Mouse (Mus musculus) hindbrain, embryonic 15.5 days (tissue): ENCODE measurements around the gene Gpc6. TPM values are rescaled to one million over a fixed set of nuclear protein-coding genes. Genes with fewer than 3 reads are reported as not detected.
A peak's percentile ranks its signal among the peaks of the same experiment; 100 is the strongest.

Experiments
- ATAC-seq: fragments of 200-750 bp; cut with Nextera tagmentation; 2 replicates; pipeline ENCODE4 v1.8.0; 2017; ENCODE audit warnings: low read depth, moderate number of reproducible peaks, moderate TSS enrichment; ENCODE audit not compliant: low FRiP score
- H3K27ac ChIP-seq: fragments of 300-500 bp; sonication (generic); replicated peaks from 2 replicates; pipeline ENCODE4 v1.5.1; 2015; ENCODE audit warnings: mild to moderate bottlenecking, inconsistent platforms
- H3K27me3 ChIP-seq: fragments of 300-500 bp; sonication (generic); 2 replicates; pipeline ENCODE4 v1.6.1; 2015; ENCODE audit warnings: control low read depth, inconsistent platforms
- H3K36me3 ChIP-seq: fragments of 300-500 bp; sonication (generic); 2 replicates; pipeline ENCODE4 v1.6.1; 2015; ENCODE audit warnings: control low read depth, inconsistent platforms
- H3K4me1 ChIP-seq: fragments of 300-500 bp; sonication (generic); replicated peaks from 2 replicates; pipeline ENCODE4 v1.6.1; 2015; ENCODE audit warnings: control low read depth, inconsistent platforms
- H3K4me2 ChIP-seq: fragments of 300-500 bp; sonication (generic); 2 replicates; pipeline ENCODE4 v1.6.1; 2015; ENCODE audit warnings: moderate library complexity, mild to moderate bottlenecking, inconsistent platforms
- H3K4me3 ChIP-seq: fragments of 300-500 bp; sonication (generic); 2 replicates; pipeline ENCODE4 v1.5.1; 2015; ENCODE audit warnings: mild to moderate bottlenecking, inconsistent platforms
- H3K9ac ChIP-seq: fragments of 300-500 bp; sonication (generic); 2 replicates; pipeline ENCODE4 v1.6.1; 2015; ENCODE audit warnings: inconsistent platforms
- H3K9me3 ChIP-seq: fragments of 300-500 bp; sonication (generic); 2 replicates; pipeline ENCODE4 v1.6.1; 2016; ENCODE audit warnings: control low read depth, inconsistent platforms
- WGBS: fragments of 180-500 bp; shearing (Covaris S2); methylation state at CpG from one replicate; pipeline ENCODE4 v1.1.7; 2015; 5-methylcytosine and 5-hydroxymethylcytosine counted together
- polyA plus RNA-seq: library from polyadenylated mRNA; unstranded; fragments of >200 nt; fragmentation: Nextera tagmentation; extraction: Ambion mirVana; gene quantifications from 2 replicates; pipeline ENCODE4 v1.2.1, GENCODE M21; 2015

Gpc6 gene
- polyA plus RNA-seq, 1 experiment from 2014 or later: 19.6 TPM

DNA sequence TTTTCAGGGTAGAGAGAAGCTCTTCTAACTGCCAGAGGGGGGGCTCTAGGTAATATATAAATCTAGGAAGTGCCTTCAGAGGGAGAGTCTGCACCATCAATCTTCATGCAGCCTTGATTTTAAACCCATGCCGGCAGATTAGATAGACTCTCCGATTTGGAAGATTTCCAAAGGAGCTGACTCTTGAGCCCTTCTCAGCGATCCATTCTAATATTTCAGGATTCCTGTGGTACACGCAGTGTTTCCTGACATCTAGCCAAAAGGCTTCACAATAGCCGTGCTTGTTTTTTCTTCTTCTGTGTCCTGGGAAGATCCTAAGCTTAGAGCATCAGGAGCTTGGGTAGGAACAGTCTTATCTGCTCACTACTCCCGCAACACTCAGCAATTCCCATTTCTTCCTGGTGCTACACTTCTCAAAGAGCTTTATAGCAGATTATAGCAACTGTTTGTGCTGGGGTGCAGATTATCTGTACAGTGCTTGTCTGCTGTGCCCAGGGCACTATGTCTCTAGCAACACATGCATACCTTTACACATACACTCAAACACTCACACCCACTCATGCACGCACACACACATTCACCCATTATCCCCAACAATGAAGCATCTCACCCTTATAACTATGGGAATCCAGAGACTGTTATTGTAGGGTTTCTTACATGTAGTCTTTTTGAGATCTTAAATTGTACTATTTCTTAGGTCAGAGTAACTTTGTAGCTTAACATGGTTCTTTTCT, 3.8 kb downstream of the Gpc6 start:
- peak overlapping the region; percentile 58 for H3K4me3 ChIP-seq

DNA sequence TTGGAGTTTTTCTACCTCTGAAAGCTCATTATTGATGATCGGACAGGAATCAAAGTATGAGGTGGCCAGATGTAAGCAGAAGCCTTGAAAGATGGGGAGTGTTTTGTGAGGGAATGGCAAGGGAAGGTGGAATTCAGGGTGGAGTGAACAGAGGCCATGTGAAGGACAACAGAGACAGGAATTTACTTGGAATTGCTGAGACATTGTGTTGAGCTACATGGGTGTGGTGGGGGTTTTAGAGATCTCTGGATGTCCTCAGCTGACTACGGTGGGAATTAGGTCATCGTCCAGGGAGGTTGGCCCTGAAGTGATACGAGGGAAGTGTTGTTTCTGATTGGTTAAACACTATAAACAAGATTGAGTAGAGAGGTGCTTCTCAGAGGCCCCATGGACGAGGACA, 8.7 kb downstream of the Gpc6 start:
- no peak for ATAC-seq
- peaks cover 10% of the 10 kb centered on the region for H3K4me1 ChIP-seq
- 92% methylated on average over 5 of the region's 5 CpGs for WGBS
- no peaks in the 10 kb centered on the region for H3K9me3 ChIP-seq
- no peaks in the 10 kb centered on the region for H3K36me3 ChIP-seq
- H3K4me3 ChIP-seq: no peak overlapping the region
- H3K4me2 ChIP-seq: no peak overlapping the region
- H3K27ac ChIP-seq: no peak overlapping the region
- H3K9ac ChIP-seq: no peak overlapping the region
- H3K27me3 ChIP-seq: no peaks in the 10 kb centered on the region

More for the DNA sequence above, 3.8 kb downstream of the Gpc6 start:
- H3K4me1 ChIP-seq: peaks cover 19% of the 10 kb centered on the region
- no peaks in the 10 kb centered on the region for H3K9me3 ChIP-seq
- 28% methylated on average over 7 of the region's 7 CpGs for WGBS
- ATAC-seq: no peak
- 0 out of 2 replicates have a peak overlapping the region, but pooled peaks have one; percentile 2 for H3K9ac ChIP-seq
- H3K27me3 ChIP-seq: no peaks in the 10 kb centered on the region
- no peaks in the 10 kb centered on the region for H3K36me3 ChIP-seq
- peak overlapping the region; percentile 67 for H3K4me2 ChIP-seq
- peak overlapping the region; percentile 29; the same call in 1 of the 2 replicates for H3K27ac ChIP-seq

DNA sequence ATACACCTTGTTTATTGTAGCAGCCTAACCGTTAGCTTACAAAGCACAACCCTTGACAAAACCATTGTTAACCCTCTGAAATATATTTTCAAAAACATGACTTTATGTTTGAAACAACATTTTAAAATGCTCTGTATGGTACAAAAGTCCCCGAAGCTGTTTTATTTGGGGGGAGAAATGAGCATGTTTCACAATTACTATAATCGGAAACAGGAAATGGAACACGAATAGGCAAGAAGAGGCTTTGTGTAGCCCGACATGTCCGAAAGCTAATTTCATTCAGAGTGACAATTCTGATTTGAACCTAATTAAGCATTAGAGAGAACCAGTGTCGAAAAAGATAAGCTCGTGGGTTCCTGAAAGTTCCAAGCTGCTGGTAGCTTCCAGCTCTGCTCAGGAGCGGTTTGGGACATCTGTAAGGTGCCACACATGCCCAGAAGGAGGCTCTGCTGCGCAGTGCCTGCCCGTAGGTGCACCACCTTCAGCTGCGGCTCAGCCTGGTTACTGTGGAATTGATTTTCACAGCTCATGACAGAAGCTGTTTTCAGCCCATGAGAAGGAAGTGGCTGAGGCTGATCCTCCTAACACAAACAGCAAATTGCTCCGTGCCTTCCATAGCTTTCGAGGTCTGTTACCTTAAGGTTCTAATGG, 12.9 kb downstream of the Gpc6 start:
- H3K4me2 ChIP-seq: no peak overlapping the region

DNA sequence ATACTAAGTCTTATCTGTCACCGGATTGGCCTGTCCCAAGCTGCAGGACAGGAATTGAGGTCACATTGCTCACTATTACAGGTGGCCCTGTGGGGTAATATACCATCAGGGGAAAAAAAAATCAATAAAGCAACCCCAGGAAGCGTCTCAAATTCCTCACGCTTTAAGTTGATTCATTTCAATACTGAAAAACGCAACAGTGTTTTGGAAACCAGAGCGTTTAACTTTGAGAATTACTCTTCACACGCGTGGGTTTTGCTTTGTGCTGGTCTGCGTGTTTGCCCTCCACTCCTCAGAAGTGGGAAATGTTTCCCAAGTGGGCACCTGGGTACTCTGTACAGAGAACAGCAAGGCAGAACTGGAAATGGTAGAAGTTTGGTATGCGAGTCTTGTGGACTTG, 13.6 kb downstream of the Gpc6 start:
- no peak overlapping the region for H3K9ac ChIP-seq
- no peak for ATAC-seq
- no peak overlapping the region for H3K4me2 ChIP-seq
- WGBS: 92% methylated on average over 9 of the region's 9 CpGs
- no peak overlapping the region for H3K27ac ChIP-seq
- no peak overlapping the region for H3K4me3 ChIP-seq
- H3K36me3 ChIP-seq: no peaks in the 10 kb centered on the region
- no peaks in the 10 kb centered on the region for H3K9me3 ChIP-seq
- H3K27me3 ChIP-seq: no peaks in the 10 kb centered on the region
- H3K4me1 ChIP-seq: peaks cover 6% of the 10 kb centered on the region; the same call in 1 of the 2 replicates

More for the DNA sequence above, 12.9 kb downstream of the Gpc6 start:
- 68% methylated on average over 14 of the region's 14 CpGs for WGBS
- H3K4me1 ChIP-seq: peaks cover 6% of the 10 kb centered on the region; the same call in 1 of the 2 replicates
- no peaks in the 10 kb centered on the region for H3K9me3 ChIP-seq
- no peak overlapping the region for H3K9ac ChIP-seq
- no peak overlapping the region for H3K4me3 ChIP-seq
- no peaks in the 10 kb centered on the region for H3K36me3 ChIP-seq
- ATAC-seq: 0 out of 2 replicates have a peak, but pooled peaks have one; percentile 56
- no peak overlapping the region for H3K27ac ChIP-seq
- H3K27me3 ChIP-seq: no peaks in the 10 kb centered on the region

DNA sequence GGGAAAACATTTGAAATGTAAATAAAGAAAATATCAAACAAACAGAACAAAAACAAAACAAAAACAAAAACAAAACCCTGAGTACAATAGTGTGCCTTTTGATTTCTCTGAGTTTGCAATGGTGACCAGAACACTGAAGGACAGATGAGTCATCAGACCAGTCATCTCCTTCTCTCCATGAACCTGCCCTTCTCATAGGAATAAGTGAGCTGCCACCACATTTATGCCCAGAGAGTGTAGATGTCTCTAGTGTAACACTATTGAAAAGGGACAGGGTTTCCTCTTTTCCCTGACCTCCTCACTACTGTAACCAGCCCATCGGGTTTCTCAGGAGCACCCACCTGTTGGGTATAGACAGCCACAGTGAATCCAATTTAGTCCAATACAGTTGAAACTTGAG, 14.4 kb downstream of the Gpc6 start:
- WGBS: 92% methylated on average over 1 of the region's 1 CpGs
- no peaks in the 10 kb centered on the region for H3K9me3 ChIP-seq
- no peak overlapping the region for H3K27ac ChIP-seq
- H3K4me1 ChIP-seq: peaks cover 6% of the 10 kb centered on the region; the same call in 1 of the 2 replicates
- no peak overlapping the region for H3K4me3 ChIP-seq
- H3K4me2 ChIP-seq: no peak overlapping the region
- no peak for ATAC-seq
- no peak overlapping the region for H3K9ac ChIP-seq
- no peaks in the 10 kb centered on the region for H3K27me3 ChIP-seq
- no peaks in the 10 kb centered on the region for H3K36me3 ChIP-seq

DNA sequence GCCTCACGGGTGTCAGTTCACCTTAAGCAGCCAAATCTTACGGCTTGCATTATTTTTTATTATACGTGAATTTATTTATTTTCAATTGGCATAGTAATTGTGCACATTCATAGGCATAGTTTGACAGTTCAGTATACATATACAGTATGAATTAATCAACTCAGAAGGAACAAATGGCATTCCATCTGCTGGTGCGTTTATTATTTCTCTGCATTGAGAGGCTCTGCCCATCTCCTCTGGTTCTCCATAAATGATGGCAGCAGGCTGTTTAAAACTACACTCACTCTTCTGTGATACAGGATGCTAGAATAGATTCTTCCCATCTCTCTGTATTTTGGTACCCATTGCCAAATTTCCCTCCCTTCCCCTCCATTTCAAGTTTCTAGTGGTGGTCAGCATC, 16.7 kb downstream of the Gpc6 start:
- no peak overlapping the region for H3K9ac ChIP-seq
- H3K4me2 ChIP-seq: no peak overlapping the region
- no peaks in the 10 kb centered on the region for H3K36me3 ChIP-seq
- no peaks in the 10 kb centered on the region for H3K9me3 ChIP-seq
- H3K27ac ChIP-seq: no peak overlapping the region
- H3K4me3 ChIP-seq: no peak overlapping the region
- H3K27me3 ChIP-seq: no peaks in the 10 kb centered on the region
- no peak for ATAC-seq
- peaks cover 6% of the 10 kb centered on the region; the same call in 1 of the 2 replicates for H3K4me1 ChIP-seq
- 88% methylated on average over 4 of the region's 4 CpGs for WGBS

DNA sequence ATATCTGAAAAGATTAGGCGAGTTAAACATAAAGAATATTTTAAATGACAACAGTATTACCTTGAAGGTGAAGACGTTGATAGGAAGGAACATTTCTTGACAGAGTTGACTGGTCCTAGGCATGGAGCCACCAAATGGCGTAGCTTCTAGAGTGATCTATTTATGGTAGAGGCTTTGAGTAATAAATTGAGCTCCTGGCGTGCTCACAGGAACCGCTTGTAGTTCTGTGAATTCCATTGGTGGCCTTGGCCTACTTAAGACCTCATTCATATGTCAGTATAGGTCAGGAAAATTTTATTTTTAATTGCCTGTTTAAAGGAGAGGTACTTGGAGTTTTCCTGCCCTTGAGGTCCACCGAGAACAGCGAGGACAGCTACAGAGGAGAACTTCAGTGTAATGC, 18.6 kb downstream of the Gpc6 start:
- Histone ChIP-seq H3K36me3 (no peaks in the 10 kb centered on the region), H3K4me1 (no peaks in the 10 kb centered on the region), H3K27ac (no peak overlapping the region), H3K4me3 (no peak overlapping the region), H3K9ac (no peak overlapping the region), H3K27me3 (no peaks in the 10 kb centered on the region), H3K9me3 (no peaks in the 10 kb centered on the region), H3K4me2 (no peak overlapping the region)
- ATAC-seq: no peak
- WGBS: 95% methylated on average over 7 of the region's 7 CpGs

DNA sequence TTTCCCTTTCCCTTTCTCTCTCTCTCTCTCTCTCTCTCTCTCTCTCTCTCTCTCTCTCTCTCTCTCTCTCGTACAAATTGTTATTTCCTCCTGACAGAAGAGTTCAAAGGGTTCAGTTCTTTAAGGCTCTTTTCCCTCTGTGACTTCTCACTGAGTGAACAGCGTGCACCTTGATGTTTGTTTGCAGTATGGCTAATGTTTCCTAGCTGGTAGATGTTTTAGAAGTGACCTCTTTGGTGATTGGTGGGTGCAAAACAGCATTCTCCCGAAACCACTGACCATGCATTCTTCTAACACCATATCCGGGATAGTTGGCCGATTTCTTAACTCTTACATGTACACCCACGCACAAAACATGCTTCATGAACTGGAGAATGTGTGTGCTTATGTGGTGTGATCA, 20.9 kb downstream of the Gpc6 start:
- H3K27me3 ChIP-seq: no peaks in the 10 kb centered on the region
- 89% methylated on average over 6 of the region's 6 CpGs for WGBS
- no peak for ATAC-seq

DNA sequence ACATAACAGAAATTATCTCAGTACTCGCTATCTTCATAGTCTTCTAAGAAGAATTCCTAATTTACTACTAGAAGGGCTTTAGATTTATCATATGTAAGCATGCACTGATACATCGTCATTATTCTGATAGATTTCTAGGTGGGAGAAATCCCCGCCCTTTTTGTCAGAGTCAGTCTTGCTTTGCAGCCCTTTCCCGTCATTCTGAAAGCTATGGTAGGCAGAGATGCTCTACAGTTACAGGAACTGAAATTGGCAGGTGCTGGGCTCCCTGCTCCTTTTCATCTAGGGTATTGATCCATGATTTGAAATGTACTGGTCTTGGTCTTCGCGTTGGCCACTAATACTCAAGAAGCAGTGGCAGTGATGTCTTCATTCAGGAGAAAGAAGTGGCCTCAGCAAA, 22.3 kb downstream of the Gpc6 start:
- Histone ChIP-seq H3K27ac (no peak overlapping the region), H3K4me1 (no peaks in the 10 kb centered on the region), H3K9ac (no peak overlapping the region), H3K9me3 (no peaks in the 10 kb centered on the region), H3K4me3 (no peak overlapping the region), H3K27me3 (no peaks in the 10 kb centered on the region), H3K36me3 (no peaks in the 10 kb centered on the region), H3K4me2 (no peak overlapping the region)
- WGBS: 97% methylated on average over 6 of the region's 6 CpGs
- ATAC-seq: no peak

More for the DNA sequence above, 20.9 kb downstream of the Gpc6 start:
- no peaks in the 10 kb centered on the region for H3K36me3 ChIP-seq
- no peaks in the 10 kb centered on the region for H3K9me3 ChIP-seq
- no peak overlapping the region for H3K4me2 ChIP-seq
- H3K4me1 ChIP-seq: no peaks in the 10 kb centered on the region
- no peak overlapping the region for H3K9ac ChIP-seq
- no peak overlapping the region for H3K4me3 ChIP-seq
- no peak overlapping the region for H3K27ac ChIP-seq

DNA sequence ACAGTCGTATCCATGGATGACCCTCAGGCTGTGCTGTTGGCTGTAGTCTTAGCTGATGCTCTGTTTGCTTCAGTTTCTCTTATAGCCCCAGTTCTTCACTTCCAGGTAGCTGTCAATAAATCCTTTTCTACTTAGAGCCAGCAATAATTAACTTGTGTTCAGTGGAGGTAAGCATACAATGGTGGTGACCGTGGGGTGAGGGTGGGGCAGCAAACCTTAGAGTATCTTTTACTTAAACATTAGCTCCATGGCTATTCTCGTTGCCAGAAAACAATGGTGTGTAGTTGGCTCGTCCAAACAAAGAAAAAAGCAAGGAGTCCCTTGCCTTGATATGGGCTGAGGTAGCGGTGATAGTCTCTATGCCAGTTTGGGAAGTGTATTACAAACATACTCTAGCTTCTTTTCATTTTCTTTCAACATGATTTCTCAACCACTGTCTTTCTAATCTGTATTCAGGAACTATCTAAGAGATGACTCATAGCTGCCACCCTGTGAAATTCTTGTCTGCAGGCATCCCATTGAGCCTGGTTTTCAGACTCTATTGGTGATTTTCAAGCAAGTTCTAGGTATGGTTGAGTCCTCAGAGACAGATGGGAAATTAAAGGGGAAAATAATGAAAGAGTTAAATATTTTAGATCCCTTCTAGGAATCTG, 22.9 kb downstream of the Gpc6 start:
- H3K27me3 ChIP-seq: no peaks in the 10 kb centered on the region
- no peak for ATAC-seq
- H3K9me3 ChIP-seq: no peaks in the 10 kb centered on the region
- no peak overlapping the region for H3K4me2 ChIP-seq
- no peaks in the 10 kb centered on the region for H3K36me3 ChIP-seq
- WGBS: 91% methylated on average over 5 of the region's 5 CpGs
- no peak overlapping the region for H3K4me3 ChIP-seq
- no peaks in the 10 kb centered on the region for H3K4me1 ChIP-seq
- no peak overlapping the region for H3K9ac ChIP-seq
- no peak overlapping the region for H3K27ac ChIP-seq

DNA sequence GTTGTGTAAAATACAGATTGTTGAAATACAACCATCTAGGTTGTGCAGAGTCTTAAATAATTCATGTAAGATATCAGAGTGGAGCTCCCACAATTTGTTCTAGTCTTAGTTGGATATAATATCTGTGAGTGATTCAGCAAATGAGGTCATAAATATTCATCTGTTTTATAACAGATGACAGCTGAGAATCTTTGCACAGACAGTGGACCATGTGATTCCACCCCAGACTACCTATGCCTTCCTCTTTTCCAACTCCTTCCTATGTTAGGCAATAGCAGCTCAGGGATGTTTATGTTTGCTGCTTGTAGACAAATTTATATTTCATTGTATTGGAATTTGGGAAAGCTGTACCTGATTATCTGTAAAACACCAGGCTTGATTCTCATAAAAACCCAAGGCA, 32.0 kb downstream of the Gpc6 start:
- no peak overlapping the region for H3K27ac ChIP-seq
- ATAC-seq: no peak
- no peaks in the 10 kb centered on the region for H3K4me1 ChIP-seq
- H3K4me3 ChIP-seq: no peak overlapping the region
- no peaks in the 10 kb centered on the region for H3K27me3 ChIP-seq
- no peak overlapping the region for H3K9ac ChIP-seq
- no peak overlapping the region for H3K4me2 ChIP-seq
- H3K36me3 ChIP-seq: no peaks in the 10 kb centered on the region
- no peaks in the 10 kb centered on the region for H3K9me3 ChIP-seq

DNA sequence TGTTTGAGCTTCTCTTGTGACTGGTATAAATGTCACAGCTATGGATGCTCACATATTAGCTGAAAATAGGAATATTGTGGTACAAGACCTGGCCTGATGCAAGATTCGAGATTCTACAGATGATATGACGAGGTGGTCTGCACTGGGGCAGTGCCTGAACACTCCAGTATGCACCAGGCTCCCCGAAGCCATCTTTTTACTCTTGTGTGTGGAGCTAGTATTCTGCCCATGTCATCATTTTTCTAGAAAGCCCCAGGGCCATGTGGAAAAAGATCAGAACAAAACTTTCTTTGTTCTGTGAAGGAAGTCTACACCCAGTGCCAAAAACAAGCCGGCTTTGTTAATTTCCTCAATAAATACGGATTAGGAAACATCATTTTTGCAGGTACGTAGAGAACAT, 39.7 kb downstream of the Gpc6 start:
- H3K4me1 ChIP-seq: no peaks in the 10 kb centered on the region
- WGBS: 86% methylated on average over 6 of the region's 6 CpGs
- H3K4me3 ChIP-seq: no peak overlapping the region
- no peaks in the 10 kb centered on the region for H3K36me3 ChIP-seq
- no peak for ATAC-seq
- no peaks in the 10 kb centered on the region for H3K9me3 ChIP-seq
- H3K4me2 ChIP-seq: no peak overlapping the region
- no peaks in the 10 kb centered on the region for H3K27me3 ChIP-seq
- H3K27ac ChIP-seq: no peak overlapping the region
- no peak overlapping the region for H3K9ac ChIP-seq
